Mouse (Mus musculus) lung, postnatal 4 days (tissue): ENCODE data around the gene Gm4450.
"Not testable (repeated sequence)": the region's sequence is repeated elsewhere in the genome, so short reads cannot be mapped to it uniquely, and the experiment has no call there.

Source experiments
- DNase-seq, 2 experiments: peaks; one replicate each; pipeline ENCODE4 v3.0.0; 2021

The Gm4450 gene

DNA sequence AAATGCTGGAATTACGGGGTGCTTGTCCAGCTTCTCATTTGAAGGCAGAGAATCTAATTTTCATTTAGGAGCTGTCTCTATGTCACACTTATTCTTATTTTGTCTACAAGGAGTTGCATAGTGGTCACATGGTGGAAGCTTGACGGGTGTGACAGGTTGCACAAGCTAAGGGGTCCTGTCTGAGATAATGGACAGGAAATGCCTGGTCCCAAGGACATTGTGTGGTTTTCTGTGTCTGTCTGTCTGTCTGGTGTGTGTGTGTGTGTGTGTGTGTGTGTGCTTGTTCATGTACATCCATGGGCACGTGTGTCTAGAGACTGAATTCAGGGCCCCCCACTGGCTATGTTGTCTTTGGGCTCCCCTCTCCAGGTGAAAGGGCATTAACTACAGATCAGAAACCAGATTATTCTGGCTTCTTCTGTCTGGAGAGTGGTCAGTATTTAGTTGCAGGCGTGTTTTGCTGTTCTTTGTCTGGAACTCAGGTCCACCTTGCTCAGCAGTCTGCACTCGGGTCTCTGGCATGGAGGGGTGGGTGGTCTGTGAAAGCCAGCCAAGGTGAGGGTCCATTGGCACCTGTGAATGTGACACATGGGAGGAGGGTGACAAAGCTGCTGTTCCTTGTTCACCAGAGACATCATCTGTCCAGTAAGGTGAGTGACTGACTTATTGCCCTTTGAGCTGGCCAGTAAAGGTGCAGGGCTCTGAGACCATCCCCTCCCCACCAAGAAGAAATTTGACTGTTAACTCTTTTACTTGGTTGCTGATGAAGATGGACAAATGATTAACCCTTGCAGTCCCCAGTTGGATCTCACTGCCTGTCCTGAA lies 40.3 kb downstream of the Gm4450 start:
- DNase-seq = no peak

DNA sequence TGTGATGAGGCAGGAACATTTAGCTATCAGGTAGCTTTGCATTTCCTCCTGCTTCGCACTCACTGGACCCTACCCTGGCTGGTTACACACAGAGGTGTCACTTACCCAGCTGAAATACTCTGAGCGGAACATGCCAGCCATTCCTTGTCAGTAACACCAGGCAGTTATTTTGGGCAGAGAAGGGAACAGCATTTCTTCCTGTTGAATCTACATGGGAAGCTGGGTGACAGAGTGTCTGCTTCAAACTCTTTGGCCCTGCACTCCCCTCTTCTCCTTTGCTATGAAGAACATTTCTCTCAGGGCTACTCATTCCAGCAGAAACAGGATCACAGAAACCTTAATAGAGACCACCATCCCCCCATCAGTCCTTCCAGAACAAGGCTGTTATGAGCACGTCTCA lies 42.6 kb downstream of the Gm4450 start:
- peak; percentile 47 to 56 for DNase-seq

DNA sequence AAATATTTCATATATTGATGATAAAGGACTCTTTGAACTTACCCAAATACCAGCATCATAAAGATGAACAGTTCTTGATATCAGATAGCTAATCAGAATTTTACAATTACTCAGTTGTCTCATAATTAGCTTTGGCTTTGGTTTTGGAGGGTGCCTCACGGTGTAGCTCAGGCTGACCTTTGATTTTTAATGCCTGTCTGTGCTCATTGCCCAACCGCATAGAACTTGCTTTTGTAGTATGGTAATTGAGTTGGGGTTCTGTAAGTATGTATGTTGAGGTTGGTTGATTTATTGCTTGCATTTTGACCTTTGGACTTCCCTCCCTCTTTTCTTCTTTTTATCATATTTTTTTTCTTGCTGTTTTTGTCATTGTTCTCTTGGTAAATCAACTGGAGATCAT lies 43.2 kb downstream of the Gm4450 start:
- DNase-seq = no peak

DNA sequence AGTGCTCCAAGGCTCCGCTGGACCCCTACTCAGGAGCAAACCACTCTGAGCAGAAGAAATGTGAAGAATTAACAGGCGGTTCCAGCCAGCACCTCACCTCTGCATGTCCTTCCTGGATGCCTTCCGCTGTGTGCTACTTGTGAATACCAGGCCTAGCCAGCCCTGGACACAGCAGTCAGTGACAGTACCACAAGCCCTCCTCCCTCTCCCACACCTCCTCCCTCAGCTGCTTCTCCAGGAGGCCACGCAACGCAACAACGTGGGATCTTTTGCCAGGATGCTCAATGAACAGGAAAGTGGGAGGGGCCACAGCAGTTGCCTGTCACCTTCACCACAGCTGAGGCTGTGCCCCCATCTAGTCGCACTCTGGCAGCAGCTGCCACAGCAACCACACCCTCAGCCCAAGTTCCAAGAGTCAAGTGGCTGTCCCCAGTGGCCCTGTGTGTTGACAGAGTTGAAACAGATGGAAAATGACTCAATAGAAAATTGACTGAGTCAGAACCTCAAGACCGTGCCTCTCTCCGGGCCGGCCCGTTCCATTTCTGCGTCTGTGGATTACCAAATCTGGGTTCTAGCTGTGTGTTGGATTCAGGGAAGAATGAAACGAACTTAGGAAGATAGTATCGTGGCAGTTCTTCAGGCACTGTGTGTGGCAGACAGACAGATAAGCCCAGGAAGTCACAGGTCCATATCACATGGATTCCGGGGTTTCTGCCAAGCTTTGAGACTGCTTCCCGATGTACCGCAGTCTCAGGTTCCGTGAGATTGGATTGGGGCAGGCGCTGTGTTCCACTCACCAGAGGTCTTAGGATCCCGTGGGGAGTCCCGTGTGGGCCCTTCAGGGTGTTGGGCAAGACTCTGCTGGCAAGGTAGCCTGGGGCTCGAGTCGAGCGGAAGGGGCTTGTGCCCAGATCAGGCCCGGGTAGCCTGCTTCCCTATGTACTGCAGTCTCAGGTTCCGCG lies 46.0 kb downstream of the Gm4450 start:
- DNase-seq = peak in 1 of 2 experiments; percentile 63

DNA sequence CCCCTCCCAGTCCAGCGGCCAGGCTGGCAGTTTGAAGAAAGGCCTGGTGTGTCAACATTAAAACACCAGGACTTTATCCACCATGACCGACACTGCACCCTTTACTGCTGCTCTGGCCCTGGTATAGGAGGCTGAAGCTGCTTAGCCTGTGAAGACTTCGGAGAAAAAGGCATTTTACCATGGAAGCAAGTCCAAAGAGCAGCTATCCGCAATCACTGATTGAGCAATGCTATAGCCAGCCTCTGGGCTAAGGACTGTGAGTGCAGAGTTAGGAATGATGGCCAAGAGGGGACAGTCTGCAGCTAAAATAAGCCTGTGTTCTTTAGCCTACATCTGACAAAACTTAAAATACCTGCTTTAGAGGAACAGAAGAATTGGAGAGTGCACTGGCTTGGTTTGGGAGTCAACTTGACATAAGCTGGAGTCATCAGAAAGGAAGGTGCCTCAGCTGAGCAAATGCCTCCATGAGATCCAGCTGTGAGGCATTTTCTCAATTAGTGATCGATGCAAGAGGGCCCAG lies 49.6 kb downstream of the Gm4450 start:
- DNase-seq = not testable (repeated sequence)

DNA sequence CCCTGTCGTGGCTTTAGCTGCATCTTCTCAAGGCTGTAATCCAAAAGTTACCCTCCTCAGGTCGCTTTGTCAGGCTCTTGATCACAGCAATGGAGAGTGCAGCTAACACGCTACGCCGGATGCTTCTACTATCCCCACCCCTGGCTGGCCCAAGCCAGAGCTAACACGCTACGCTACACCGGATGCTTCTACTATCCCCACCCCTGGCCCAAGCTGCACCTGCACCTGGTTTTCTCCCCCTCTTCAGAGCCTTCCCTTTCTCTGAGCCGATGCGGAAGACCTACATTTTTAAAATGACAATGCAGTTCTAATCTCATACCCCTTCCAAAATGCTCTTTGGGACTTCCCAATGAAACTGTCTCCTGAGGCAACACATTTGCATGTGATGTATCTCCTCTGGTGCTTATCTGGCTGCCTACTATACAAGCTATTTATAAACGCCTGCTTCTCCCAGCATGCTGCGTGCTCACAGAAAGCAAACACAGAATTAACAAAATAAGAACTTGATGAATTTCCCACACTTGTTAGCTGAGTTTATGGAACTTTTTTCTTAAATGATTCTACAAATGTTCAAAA lies 50.3 kb downstream of the Gm4450 start:
- not testable (repeated sequence) for DNase-seq

DNA sequence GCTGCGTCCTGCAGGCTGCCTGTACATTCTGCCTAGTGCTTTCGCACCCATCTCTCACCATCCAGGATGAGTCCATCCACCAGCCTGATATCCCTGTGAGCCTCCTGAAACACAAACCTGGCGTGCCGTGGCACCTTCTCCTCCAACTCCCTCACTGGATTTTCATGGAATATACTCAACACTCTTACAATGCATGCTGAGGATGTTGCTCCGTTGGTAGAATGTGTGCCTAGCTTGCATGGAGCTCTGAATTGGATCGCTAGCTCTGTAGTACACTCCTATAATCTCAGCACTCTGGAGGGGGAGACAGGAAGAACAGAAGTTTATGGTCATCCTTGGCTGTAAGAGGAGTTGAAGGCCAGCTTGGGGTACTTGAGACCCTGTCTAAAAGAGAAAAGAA lies 51.0 kb downstream of the Gm4450 start:
- not testable (repeated sequence) for DNase-seq

DNA sequence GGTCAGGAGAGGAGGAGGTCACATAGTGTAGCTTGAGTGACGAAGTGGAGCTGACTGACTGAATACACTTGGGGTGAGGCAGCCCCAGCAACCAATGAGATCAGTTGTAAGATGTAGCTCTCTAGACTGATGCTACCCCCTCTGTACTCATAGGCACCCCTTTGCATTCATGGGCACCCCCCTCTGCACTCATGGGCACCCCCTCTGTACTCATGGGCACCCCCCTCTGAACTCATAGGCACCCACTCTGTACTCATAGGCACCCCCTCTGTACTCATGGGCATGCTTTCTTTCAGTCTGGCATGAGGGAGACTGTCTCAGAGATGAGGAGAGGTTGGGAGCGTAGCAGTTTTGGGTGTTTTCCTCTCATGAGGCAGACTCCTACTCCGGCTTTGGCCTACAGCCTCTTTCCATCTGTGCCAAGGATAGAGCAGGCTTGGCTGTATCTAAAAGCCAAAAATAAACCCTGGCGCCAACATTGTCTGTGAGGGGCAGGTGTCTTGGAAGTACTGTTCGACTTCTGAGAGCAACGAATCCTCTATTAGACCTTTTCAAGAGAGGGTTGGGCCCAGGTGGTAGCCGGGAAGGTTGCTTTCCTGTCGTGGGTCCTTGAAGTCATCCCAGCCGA lies 52.5 kb downstream of the Gm4450 start:
- DNase-seq = not testable (repeated sequence)
